Mouse (Mus musculus) bone marrow, adult 2 months (tissue): ENCODE data around the gene Mknk2.
"Not testable (repeated sequence)": the region's sequence is repeated elsewhere in the genome, so short reads cannot be mapped to it uniquely, and the experiment has no call there.

Experiments used
- CTCF ChIP-seq: fragments of 200-500 bp; IDR thresholded peaks from 2 replicates; pipeline ENCODE4 v1.5.1; 2011; ENCODE audit warnings: low read length, control low read depth; ENCODE audit not compliant: control insufficient read depth, insufficient read depth
- POLR2A ChIP-seq: fragments of 200-500 bp; IDR thresholded peaks from 2 replicates; pipeline ENCODE4 v1.6.1; 2011; ENCODE audit warnings: low read depth, mild to moderate bottlenecking, control low read depth, low read length, borderline replicate concordance; ENCODE audit not compliant: control insufficient read depth

DNA sequence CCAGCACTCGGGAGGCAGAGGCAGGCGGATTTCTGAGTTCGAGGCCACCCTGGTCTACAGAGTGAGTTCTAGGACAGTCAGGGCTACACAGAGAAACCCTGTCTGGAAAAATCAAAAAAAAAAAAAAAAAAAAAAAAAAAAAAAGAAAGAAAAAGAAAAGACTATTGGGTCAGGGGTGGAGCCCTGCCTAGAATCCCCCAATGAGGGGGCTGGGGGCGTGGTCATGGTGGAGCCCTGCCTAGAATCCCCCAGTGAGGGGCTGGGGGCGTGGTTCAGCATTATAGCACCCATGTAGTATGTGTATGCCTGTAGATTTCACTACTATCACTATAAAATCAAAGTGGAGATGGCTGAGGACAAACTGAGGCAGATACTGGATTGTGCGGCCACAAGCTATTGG is 28.0 kb downstream of the Mknk2 start:
- TF ChIP-seq CTCF, POLR2A: not testable (repeated sequence)
